Mouse (Mus musculus) inflammation-experienced regulatory T-cells, adult 6 months (primary cell): ENCODE data around the gene Rasd2. TPM values are rescaled to one million over a fixed set of nuclear protein-coding genes. Genes with fewer than 3 reads are reported as not detected.

Experiments used
- ATAC-seq: one replicate; pipeline ENCODE4 v1.8.0; 2017
- polyA plus RNA-seq, 3 experiments: library from polyadenylated mRNA; unstranded; fragments of 100-300 nt; shearing (Covaris generic); gene quantifications; one replicate each; pipeline ENCODE4 v1.2.1; 2017

Gene Rasd2
- polyA plus RNA-seq, result under 1 TPM in 1 of 3 experiments, not detected in 2; 0.41 TPM

- ATAC-seq, result no peak
Measured at GRCm38 (mm10) chr8:75213686-75214085, at the start of gene Rasd2. Rasd2 (plus strand) TSS chr8:75213944.

DNA sequence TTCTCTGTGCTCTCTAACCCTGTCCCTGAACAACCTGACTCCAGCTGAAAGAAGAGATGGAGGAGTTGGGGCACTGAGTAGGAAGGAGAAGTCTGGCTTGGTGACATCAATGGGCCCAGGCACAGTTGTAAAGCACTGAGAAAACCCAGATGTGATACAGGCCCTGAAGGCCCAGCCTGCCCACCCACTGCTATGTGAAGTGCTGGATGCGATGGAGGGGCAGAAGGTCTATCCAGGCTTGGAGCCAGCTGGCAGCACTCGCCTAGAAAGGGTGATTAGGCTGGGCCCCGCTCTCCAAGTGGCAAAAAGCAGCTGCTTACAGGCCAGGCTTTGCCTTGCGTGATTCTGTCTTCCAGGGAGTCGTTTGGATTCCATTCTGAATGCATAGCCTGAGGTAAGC lies 44.4 kb upstream of the Rasd2 start:
- ATAC-seq, result no peak

DNA sequence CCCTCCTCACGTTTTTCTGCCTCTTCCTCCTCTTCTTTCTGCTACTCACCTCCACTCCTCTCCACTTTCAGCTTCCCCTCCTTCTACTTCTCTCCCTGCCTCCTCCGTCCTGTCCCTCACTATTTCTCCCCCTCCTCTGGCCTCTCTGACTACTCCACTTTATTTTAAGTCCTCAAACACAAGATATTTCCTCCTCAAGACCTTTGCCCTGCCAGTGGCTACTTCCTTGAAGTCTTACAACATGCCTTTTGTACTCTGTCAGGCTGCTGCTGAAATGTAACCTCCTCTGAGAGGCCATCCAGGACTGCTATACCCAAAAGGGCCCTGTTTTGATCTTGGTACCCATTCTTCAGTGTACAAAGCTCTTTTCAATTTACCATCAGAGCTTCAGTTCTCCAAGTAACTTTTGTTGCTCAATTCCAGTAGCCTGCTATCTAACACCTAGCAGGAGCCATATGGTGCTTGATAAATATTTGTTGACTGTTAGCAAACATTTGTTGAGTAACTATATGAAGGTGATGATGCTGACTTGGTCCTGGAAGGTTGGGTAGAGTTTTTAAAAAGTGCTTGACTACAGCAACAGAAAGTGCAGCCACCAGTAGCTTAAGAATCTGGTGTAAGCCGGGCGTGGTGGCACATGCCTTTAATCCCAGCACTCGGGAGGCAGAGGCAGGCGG lies 41.6 kb upstream of the Rasd2 start:
- no peak for ATAC-seq

- ATAC-seq, result no peak
Measured at GRCm38 (mm10) chr8:75193022-75193421, 20.7 kb upstream of the Rasd2 start.

GRCm38 (mm10) chr8:75194473-75195071 lies 19.2 kb upstream of the Rasd2 start:
- no peak for ATAC-seq

DNA sequence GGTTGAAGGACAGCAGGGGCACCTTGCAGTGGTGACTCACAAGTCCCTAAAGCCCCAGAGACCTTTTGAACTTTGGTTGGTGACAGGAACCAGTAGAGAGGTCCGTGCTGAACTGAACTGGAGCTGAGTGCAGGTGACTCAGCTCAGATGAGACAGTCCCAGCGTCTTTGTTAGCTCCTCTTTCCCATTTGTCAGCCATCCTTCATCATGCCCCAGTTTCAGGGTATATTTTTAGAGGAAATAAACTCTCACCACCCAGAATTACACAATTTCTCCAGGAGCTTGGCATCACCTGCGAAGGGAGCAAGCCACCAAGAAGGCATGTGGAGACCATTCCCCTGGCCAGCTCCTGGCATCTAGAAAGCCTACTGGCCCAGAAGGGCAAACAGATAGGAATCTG lies 16.6 kb upstream of the Rasd2 start:
- ATAC-seq, result no peak

GRCm38 (mm10) chr8:75197862-75198261 lies 15.9 kb upstream of the Rasd2 start:
- ATAC-seq, result no peak

DNA sequence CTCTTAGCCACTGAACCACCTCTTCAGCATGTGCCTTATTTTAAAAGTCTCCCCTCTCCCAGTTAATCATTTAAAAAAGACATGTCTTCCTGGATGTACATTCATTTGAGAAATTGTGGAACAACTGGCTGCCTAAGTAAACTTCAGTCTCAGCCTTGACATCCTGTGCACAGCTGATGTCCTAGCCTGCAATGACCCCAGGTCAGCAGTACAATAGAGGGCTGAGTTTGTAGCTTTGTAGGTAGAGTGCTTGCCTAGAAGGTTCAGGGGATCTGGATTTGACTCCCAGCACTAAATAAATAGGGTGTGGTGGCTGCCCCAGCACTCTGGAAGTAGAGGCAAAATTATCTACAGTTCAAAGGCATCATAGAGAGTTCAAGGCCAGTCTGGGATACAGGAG lies 15.4 kb upstream of the Rasd2 start:
- ATAC-seq, result no peak

DNA sequence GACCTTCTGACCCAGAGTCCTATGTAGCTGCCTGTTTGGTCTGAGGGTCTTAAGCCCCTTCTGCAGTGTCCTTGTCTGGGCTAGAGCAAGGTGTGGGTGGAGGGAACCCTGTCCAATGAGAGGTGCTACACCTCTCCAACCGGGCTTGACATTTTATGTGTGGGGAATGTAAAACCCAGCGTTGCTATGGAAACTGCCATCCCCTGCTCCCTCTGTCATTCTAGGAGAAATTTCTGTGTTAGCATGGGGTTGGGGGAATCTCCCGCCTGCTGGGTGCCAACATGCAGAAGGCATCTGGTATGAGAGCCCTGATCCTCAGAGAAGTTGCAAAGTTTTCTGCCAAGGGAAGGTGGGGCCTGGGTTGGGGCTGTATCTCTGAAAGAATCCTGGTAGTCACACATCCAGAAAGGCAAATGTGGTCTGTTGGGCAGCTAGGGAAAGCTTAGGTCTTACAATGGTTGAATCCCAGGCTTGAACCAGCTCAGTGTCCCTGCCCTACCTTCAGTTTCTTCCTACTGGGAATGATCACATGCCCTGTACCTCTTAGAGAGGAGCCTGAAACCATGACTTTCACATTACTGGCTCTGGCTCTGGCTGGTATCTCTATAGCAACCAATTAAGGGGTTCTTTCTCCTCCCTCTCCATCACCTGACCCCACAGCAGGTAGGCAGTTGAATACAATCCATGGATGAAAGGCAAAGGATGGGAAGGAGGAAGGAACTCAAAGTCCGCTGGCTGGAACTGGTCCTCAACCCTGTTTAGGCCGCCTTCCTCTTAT lies 14.6 kb upstream of the Rasd2 start:
- no peak for ATAC-seq

DNA sequence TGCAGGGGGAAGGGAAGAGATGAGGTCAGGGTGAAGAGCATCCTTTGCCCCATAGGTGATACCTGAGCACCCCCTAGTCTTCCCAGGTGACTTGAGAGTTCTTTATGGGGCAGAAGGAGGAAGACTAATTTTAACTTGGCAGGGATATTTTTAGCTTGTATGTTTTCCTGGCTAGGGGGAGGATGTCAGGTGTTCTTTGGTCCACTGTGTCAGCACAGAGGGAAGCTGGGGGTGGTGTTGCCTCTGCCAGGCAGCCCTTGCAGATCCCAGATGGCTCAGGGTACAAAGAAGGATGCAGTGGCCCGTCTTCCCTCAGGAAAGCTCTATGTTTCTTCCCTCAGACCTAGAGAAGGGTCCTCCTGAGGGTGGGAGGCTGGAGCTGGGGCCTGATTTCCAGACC lies 13.8 kb upstream of the Rasd2 start:
- ATAC-seq, result no peak

- no peak for ATAC-seq
Measured at GRCm38 (mm10) chr8:75202041-75202656, 11.6 kb upstream of the Rasd2 start.

- no peak for ATAC-seq
Measured at GRCm38 (mm10) chr8:75202913-75203312, 10.8 kb upstream of the Rasd2 start.

DNA sequence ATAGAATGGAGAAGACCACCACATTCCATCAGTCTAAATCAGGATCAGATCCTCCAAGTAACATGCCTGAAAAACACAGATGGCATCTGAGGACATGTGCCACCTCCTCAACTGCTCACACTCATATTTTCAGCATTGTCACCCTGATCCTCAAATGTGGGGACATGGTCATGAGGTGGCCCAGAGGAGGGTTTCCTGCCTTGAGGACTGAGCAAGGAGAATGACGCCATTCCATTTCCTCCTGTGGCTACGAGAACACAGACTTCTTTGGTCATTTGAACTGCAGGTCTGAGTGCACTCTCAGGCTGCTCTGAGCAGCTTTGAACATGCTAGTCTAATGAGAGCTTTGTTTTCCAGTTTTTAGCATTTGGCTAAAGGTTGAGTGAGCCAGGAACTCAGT lies 10.3 kb upstream of the Rasd2 start:
- no peak for ATAC-seq

GRCm38 (mm10) chr8:75204190-75204868 lies 9.4 kb upstream of the Rasd2 start:
- ATAC-seq, result no peak

DNA sequence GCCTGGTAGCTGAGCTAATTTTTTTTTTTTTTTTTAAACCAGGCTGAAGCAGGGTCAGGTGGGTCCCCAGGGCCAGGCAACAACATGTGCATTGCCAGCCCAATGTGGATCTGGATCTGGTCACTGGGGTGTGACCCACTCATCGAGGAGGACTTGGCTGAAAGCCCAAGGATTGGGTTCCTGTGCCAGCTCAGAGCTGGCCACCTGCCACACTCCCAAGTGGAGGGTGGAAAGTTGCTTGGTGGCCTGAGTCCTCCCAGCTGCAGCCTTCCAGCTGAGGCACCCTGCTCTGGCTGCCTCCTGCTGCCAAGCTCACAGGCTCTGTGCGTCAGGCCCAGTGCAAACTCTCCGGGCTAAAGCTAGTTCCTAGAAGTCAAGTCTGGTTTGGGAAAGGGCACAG lies 2.3 kb upstream of the Rasd2 start:
- ATAC-seq, result no peak

DNA sequence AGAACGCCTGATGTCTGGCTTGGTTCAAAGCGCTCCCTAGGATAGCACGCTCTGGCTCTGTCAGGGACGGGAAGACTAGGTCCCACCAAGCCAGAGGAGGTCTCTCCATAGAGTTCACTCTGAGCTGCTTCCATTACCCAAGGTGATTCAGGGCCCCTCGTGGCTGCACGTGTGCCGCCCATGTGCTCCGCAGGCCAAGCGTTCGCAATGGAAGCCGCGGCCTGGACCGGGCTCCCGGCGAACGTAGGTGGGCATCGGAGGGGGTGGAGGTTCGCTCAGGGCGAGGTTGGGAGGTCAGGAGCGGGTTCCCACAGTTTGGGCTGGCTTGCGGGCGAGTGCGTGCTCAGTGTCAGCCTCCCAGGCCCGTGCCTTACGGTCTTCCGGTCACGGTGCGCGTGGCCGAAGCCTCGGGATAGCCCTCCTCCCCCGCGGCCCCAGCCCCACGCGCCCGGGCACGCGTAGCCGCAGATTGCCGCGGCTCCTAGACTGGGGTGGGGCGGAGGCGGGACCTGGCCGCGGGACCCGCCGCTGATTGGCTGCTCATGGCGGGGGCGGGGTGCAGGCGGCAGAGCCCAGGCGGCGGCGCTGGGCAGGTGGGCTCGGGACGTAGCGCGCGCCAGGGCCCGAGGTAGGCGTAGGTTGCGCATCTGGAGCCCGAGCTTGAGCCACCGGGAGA lies 975 bp upstream of the Rasd2 start:
- ATAC-seq, result peak; percentile 65

DNA sequence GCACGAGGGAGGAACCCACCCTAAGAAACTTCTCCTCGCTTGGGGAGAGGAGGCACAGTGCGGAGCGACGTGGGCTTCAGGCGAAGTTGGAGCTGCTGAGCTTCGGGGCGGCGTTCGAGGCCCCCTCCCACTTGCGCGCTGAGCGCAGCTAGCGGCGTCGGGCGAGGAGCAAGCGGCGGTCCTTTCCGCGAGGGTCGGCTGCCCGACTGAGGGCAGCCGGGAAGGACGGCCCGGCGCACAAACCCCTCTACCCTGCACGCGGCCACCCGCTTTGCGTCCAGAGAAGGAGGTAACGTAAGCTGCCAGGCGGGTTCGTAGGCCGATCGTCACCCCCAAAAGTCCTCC lies 465 bp upstream of the Rasd2 start:
- ATAC-seq, result no peak

DNA sequence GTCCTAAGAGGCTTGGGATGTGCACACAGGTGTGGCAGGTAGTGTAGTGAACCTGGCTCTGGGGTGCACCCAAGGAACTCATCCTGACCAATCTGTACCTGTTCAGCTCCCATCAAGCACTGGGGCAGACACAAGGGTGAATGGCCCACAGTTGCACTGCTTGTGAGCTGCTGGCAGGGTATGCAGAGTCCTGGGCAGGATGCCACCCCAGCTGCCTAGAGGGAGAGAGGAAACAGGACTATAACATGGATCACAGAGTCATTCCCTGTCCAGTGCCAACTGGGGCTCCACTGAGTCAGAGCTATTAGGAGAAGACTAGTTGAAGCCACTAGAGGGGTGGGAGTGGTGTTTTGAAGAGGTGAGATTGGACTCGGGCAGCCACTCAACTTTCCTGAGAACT lies 1.3 kb downstream of the Rasd2 start:
- ATAC-seq, result no peak

- ATAC-seq, result no peak
Measured at GRCm38 (mm10) chr8:75215931-75216330, 2.2 kb downstream of the Rasd2 start.

- ATAC-seq, result no peak
Measured at GRCm38 (mm10) chr8:75216886-75217285, 3.1 kb downstream of the Rasd2 start.

GRCm38 (mm10) chr8:75217969-75218368 lies 4.2 kb downstream of the Rasd2 start:
- ATAC-seq, result no peak
